Mouse (Mus musculus) heart, postnatal 25 days (tissue): ENCODE results near the gene Ccnd3. TPM values are rescaled to one million over a fixed set of nuclear protein-coding genes. Genes with fewer than 3 reads are reported as not detected.

Experiments used
- DNase-seq: peaks from one replicate; pipeline ENCODE4 v3.0.0; 2022; ENCODE audit warnings: low spot score
- intact Hi-C: fragments of 180-260 bp; cut with DNase I; formaldehyde crosslinking; loops from one replicate; pipeline ENCODE4 v1.15.1; 2025
- total RNA-seq, 2 experiments: library from RNA; stranded (reverse); gene quantifications; 2 replicates each; pipeline ENCODE4 v1.2.3; 2021

Gene Ccnd3
- 10 to 100 TPM; 75.6 to 87.9 TPM for total RNA-seq

GRCm38 (mm10) chr17:47504941-47505346, at the start of gene Ccnd3:
Gene Ccnd3, plus strand, starts transcription at chr17:47505051.
- intact Hi-C loops: no loop called here
- peak; percentile 82 for DNase-seq

GRCm38 (mm10) chr17:47458310-47458709, 46.5 kb upstream of the Ccnd3 start:
- no peak for DNase-seq
- intact Hi-C loops: no loop called here

GRCm38 (mm10) chr17:47458936-47459335, 45.9 kb upstream of the Ccnd3 start:
- intact Hi-C loops: no loop called here
- DNase-seq: no peak

GRCm38 (mm10) chr17:47459341-47459919, 45.4 kb upstream of the Ccnd3 start:
- no peak for DNase-seq
- intact Hi-C loops: no loop called here

GRCm38 (mm10) chr17:47461688-47462087, 43.2 kb upstream of the Ccnd3 start:
- intact Hi-C loops: no loop called here
- DNase-seq: no peak

- intact Hi-C loops: no loop called here
- DNase-seq: no peak
Observed at GRCm38 (mm10) chr17:47462209-47462608, 42.6 kb upstream of the Ccnd3 start.

GRCm38 (mm10) chr17:47462728-47463388, 42.0 kb upstream of the Ccnd3 start:
- DNase-seq: no peak

GRCm38 (mm10) chr17:47464248-47464965, 40.4 kb upstream of the Ccnd3 start:
- intact Hi-C loops: no loop called here
- no peak for DNase-seq

More at GRCm38 (mm10) chr17:47462728-47463388, 42.0 kb upstream of the Ccnd3 start:
- intact Hi-C loops: no loop called here

- intact Hi-C loops: loop anchor here (5.0 kb wide), 1 partner anchor 58 kb away; no protein-coding TSS in a partner anchor
- DNase-seq: no peak
Observed at GRCm38 (mm10) chr17:47465016-47465415, 39.8 kb upstream of the Ccnd3 start.

- no peak for DNase-seq
- intact Hi-C loops: loop anchor here (5.0 kb wide), 1 partner anchor 59 kb away; no protein-coding TSS in a partner anchor
Observed at GRCm38 (mm10) chr17:47466284-47466683, 38.6 kb upstream of the Ccnd3 start.

GRCm38 (mm10) chr17:47467659-47468058, 37.2 kb upstream of the Ccnd3 start:
- intact Hi-C loops: loop anchor here (5.0 kb wide), 1 partner anchor 60 kb away; no protein-coding TSS in a partner anchor
- DNase-seq: no peak

GRCm38 (mm10) chr17:47468063-47468462, 36.8 kb upstream of the Ccnd3 start:
- DNase-seq: no peak
- intact Hi-C loops: loop anchor here (5.0 kb wide), 1 partner anchor 61 kb away; no protein-coding TSS in a partner anchor

GRCm38 (mm10) chr17:47468466-47468865, 36.4 kb upstream of the Ccnd3 start:
- DNase-seq: no peak
- intact Hi-C loops: loop anchor here (5.0 kb wide), 1 partner anchor 61 kb away; no protein-coding TSS in a partner anchor

GRCm38 (mm10) chr17:47469642-47470041, 35.2 kb upstream of the Ccnd3 start:
- intact Hi-C loops: loop anchor here (5.0 kb wide), 1 partner anchor 62 kb away; no protein-coding TSS in a partner anchor
- no peak for DNase-seq

GRCm38 (mm10) chr17:47470121-47470520, 34.7 kb upstream of the Ccnd3 start:
- no peak for DNase-seq
- intact Hi-C loops: no loop called here

- no peak for DNase-seq
- intact Hi-C loops: no loop called here
Observed at GRCm38 (mm10) chr17:47470686-47471085, 34.2 kb upstream of the Ccnd3 start.

- intact Hi-C loops: loop anchor here (1.0 kb wide), 1 partner anchor 204 kb away; no protein-coding TSS in a partner anchor
- DNase-seq: no peak
Observed at GRCm38 (mm10) chr17:47472435-47473350, 32.2 kb upstream of the Ccnd3 start.

GRCm38 (mm10) chr17:47473434-47473974, 31.3 kb upstream of the Ccnd3 start:
- intact Hi-C loops: loop anchor here (1.0 kb wide), 1 partner anchor 203 kb away; no protein-coding TSS in a partner anchor
- no peak for DNase-seq

GRCm38 (mm10) chr17:47474250-47474649, 30.6 kb upstream of the Ccnd3 start:
- DNase-seq: no peak
- intact Hi-C loops: no loop called here
